Mouse (Mus musculus) G1E (cell line): ENCODE data around the gene Cngb1.

Experiments
- CTCF ChIP-seq: IDR thresholded peaks from 2 replicates; pipeline ENCODE4 v1.5.1; 2012; ENCODE audit warnings: low read depth, low read length, inconsistent platforms, mixed read lengths
- GATA1 ChIP-seq: IDR thresholded peaks from 2 replicates; pipeline ENCODE4 v1.6.1; 2012; ENCODE audit warnings: borderline replicate concordance, low read length, inconsistent platforms, mixed read lengths
- POLR2AphosphoS5 ChIP-seq: IDR thresholded peaks from 2 replicates; pipeline ENCODE4 v1.6.1; 2012; ENCODE audit warnings: low read depth, low read length, inconsistent platforms; ENCODE audit not compliant: insufficient replicate concordance

- TF ChIP-seq CTCF (peak; percentile 21; the same call in 1 of the 2 replicates), POLR2AphosphoS5 (no peak), GATA1 (no peak)
These were observed 4.0 kb downstream of the Cngb1 start for GRCm38 (mm10) chr8:95302410-95302809.
